Mouse (Mus musculus) layer of hippocampus, adult 9-10 months (tissue): ENCODE data around the gene Lmntd1.
"Not testable (repeated sequence)": the region's sequence is repeated elsewhere in the genome, so short reads cannot be mapped to it uniquely, and the experiment has no call there.

ENCODE experiments used
- DNase-seq: peaks from one replicate; pipeline ENCODE4 v3.0.0; 2022; ENCODE audit warnings: low spot score

The Lmntd1 gene

GRCm38 (mm10) chr6:145341301-145342193 is 272.6 kb downstream of the Lmntd1 start:
- peak; percentile 94 for DNase-seq

DNA sequence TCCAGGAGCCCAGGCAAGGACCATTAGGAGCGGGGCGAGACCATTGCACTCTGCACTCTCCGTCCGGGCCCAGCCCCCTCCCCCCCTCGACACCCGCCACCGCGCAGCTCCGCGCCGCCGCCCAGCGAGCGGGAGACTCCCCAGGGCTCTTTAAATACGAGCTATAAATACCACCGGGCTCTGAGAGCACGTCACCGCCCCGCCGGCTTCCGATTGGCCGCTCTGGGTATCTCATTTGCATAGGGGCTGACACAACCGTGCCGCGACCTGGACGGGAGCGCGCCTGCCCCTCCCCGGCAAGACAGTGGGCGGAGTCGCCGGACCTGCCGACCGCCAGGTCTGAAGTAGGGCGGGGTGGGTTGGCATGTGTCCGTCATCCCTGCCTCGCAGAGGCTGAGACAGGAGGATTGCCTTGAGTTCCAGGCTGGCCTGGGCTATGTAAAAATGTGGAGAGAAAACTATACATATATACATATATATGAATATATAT is 273.4 kb downstream of the Lmntd1 start:
- DNase-seq = peak; percentile 90

- no peak for DNase-seq
These were observed 274.0 kb downstream of the Lmntd1 start for GRCm38 (mm10) chr6:145339956-145340656.

DNA sequence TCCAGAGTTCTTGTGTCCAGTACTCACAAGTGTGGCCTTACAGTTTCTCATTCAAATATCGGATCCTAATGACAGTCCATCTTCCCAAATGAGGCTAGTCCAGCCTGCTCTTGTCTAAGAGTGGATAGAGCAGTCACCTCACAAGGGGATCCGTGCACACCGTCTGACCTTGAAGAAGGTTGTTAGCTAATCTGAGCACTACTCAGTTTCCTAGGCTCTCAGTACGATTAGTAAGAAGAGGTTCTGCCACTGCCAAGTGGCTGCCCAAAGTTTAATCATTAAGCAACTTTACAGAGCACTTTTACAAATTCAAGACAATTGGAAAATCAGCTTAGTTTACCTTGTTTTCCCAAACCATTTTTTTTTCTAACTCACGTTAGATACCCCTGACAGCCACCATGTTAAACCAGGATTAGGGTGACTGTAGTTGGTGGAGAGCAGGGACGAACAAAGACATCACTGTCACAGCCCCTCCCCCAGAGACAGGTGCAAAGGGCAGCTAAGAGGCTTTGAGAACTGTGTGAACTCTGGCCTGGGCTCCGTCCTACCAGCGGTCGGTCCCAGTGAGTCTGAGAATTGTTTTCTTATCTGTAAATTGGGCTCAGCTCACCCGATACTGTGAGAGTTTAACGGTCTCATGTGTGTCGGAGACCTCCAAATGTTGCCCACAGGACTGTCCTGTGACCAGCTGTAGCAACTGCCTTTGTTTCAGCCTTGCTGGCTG is 275.4 kb downstream of the Lmntd1 start:
- DNase-seq = no peak

DNA sequence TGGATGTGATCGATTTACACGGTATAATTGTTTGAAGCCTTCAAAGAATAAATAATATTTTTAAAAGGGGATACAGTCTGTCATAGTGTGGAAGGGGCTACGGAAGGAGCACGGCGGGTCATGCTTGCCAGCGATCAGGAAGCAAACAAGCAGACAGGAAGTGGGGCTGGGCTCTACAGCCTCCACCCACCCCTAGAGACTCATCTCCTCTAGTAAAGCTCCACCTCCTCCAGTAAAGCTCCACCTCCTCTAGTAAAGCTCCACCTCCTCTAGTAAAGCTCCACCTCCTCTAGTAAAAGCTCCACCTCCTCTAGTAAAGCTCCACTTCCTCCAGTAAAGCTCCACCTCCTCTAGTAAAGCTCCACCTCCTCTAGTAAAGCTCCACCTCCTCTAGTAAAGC is 276.6 kb downstream of the Lmntd1 start:
- not testable (repeated sequence) for DNase-seq

GRCm38 (mm10) chr6:145335876-145336768 is 278.0 kb downstream of the Lmntd1 start:
- DNase-seq = no peak

GRCm38 (mm10) chr6:145334211-145334610 is 279.9 kb downstream of the Lmntd1 start:
- no peak for DNase-seq

GRCm38 (mm10) chr6:145326141-145326806 is 287.8 kb downstream of the Lmntd1 start:
- DNase-seq = peak; percentile 65

GRCm38 (mm10) chr6:145325095-145325494 is 289.0 kb downstream of the Lmntd1 start:
- DNase-seq = no peak

- no peak for DNase-seq
These were observed 289.6 kb downstream of the Lmntd1 start for GRCm38 (mm10) chr6:145324470-145324869.

DNA sequence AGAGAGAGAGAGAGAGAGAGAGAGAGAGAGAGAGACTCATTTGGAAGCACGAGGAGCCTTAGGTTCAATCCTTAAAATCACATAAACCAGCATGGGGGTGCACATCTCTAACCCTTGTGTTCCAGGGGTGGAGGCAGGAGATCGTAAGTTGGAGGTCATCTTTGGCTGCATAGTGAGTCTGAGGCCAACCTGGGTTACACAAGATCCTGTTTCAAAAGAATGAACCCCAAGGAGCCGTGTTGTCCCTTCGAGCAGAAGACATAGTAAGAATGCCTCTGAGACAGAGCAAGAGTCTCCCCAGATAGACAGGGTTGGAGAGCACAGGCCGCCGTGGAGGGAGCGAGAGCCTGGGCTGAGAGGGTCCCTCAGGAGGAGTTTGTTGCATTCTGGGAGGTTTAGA is 291.9 kb downstream of the Lmntd1 start:
- DNase-seq = no peak

DNA sequence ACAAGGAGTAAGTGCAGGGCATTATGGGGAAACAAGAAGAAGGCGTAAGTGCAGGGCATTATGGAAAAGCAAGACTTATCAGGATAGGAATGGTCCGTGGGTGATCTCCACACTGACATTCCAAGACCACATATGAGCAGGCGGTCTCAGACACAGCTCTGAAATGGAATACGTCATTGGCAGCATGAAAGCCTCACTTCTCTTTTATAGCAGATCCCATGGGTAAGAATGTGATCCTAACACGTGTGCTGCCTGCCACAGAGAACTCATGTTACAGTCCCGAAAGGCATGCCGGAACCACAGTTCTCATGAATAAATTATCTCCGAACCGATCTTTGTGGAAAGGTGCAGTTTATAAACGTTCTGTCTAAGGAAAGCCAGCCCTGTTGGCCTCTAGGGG is 294.0 kb downstream of the Lmntd1 start:
- DNase-seq = no peak
